Mouse (Mus musculus) neural tube, embryonic 11.5 days (tissue): ENCODE data around the gene Dntt. TPM values are rescaled to one million over a fixed set of nuclear protein-coding genes. Genes with fewer than 3 reads are reported as not detected.

Source experiments
- ATAC-seq: fragments of 200-750 bp; cut with Nextera tagmentation; 2 replicates; pipeline ENCODE4 v1.8.0; 2017; ENCODE audit warnings: moderate number of reproducible peaks, mild to moderate bottlenecking, moderate TSS enrichment, moderate library complexity; ENCODE audit not compliant: insufficient read depth, low FRiP score, low TSS enrichment
- DNase-seq: peaks from one replicate; pipeline ENCODE4 v3.0.0-alpha.2; 2015; ENCODE audit warnings: low spot score
- H3K27ac ChIP-seq: fragments of 300-500 bp; sonication (generic); 2 replicates; pipeline ENCODE4 v1.5.1; 2014; ENCODE audit warnings: low read depth, mild to moderate bottlenecking, low read length
- H3K27me3 ChIP-seq: fragments of 300-500 bp; sonication (generic); 2 replicates; pipeline ENCODE4 v1.6.1; 2014; ENCODE audit warnings: mild to moderate bottlenecking, low read length, mixed read lengths; ENCODE audit not compliant: control insufficient read depth, insufficient read depth
- H3K36me3 ChIP-seq: fragments of 300-500 bp; sonication (generic); 2 replicates; pipeline ENCODE4 v1.6.1; 2014; ENCODE audit warnings: mild to moderate bottlenecking, low read length, moderate library complexity, mixed read lengths; ENCODE audit not compliant: control insufficient read depth, insufficient read depth
- H3K4me1 ChIP-seq: fragments of 300-500 bp; sonication (generic); 2 replicates; pipeline ENCODE4 v1.6.1; 2014; ENCODE audit warnings: low read length, mixed read lengths; ENCODE audit not compliant: control insufficient read depth, insufficient read depth
- H3K4me2 ChIP-seq: fragments of 300-500 bp; sonication (generic); 2 replicates; pipeline ENCODE4 v1.6.1; 2014; ENCODE audit warnings: low read depth, mild to moderate bottlenecking, moderate library complexity
- H3K4me3 ChIP-seq: fragments of 300-500 bp; sonication (generic); 2 replicates; pipeline ENCODE4 v1.5.1; 2014; ENCODE audit warnings: low read depth, low read length
- H3K9ac ChIP-seq: fragments of 300-500 bp; sonication (generic); 2 replicates; pipeline ENCODE4 v1.6.1; 2014; ENCODE audit warnings: mild to moderate bottlenecking, low read length
- H3K9me3 ChIP-seq: fragments of 300-500 bp; sonication (generic); 2 replicates; pipeline ENCODE4 v1.6.1; 2016; ENCODE audit warnings: low read length; ENCODE audit not compliant: control insufficient read depth
- WGBS: fragments of 180-500 bp; shearing (Covaris S2); extraction: QIAGEN DNeasy Blood & Tissue Kit; methylation state at CpG from one replicate; pipeline ENCODE4 v1.1.7; 2014; 5-methylcytosine and 5-hydroxymethylcytosine counted together
- polyA plus RNA-seq: library from polyadenylated mRNA; unstranded; fragments of >200 nt; fragmentation: Nextera tagmentation; extraction: Ambion mirVana; gene quantifications from 2 replicates; pipeline ENCODE4 v1.2.1, GENCODE M21; 2014

Dntt gene
- polyA plus RNA-seq: 0.17 TPM in 1 of 2 replicates, not detected in the other

DNA sequence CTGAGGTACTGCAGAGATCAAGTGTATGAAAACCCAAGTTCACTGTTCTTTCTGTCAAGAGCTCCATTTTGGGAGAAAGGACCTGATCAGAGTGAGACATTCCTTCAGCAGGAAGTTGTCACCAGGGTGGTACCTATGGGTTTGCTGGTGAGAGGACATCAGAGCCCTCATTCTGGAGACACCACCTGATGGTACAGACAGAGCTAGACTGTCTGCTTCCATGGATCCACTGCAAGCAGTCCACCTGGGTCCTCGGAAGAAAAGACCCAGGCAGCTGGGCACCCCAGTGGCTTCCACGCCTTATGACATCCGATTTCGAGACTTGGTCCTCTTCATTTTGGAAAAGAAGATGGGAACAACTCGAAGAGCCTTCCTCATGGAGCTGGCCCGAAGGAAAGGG is at the start of gene Dntt:
TSS of gene Dntt (plus strand) at position 57 of the 400 bp plus-strand sequence.
- no peak within 1 kb of the TSS for H3K9ac ChIP-seq
- DNase-seq (no peak), ATAC-seq (no peak)
- no peak within 1 kb of the TSS for H3K4me2 ChIP-seq
- H3K36me3 ChIP-seq: no peaks in the 10 kb centered on the region
- WGBS: 86% methylated on average over 6 of the region's 6 CpGs
- H3K4me1 ChIP-seq: no peaks in the 10 kb centered on the region
- H3K9me3 ChIP-seq: no peaks in the 10 kb centered on the region
- no peak within 1 kb of the TSS for H3K27ac ChIP-seq
- no peaks in the 10 kb centered on the region for H3K27me3 ChIP-seq
- H3K4me3 ChIP-seq: no peak within 1 kb of the TSS

GRCm38 (mm10) chr19:40980671-40981070 is 48.4 kb upstream of the Dntt start:
- H3K36me3 ChIP-seq: no peaks in the 10 kb centered on the region
- no peak overlapping the region for H3K27ac ChIP-seq
- WGBS: 81% methylated on average over 5 of the region's 5 CpGs
- DNase-seq (no peak), ATAC-seq (no peak)
- no peaks in the 10 kb centered on the region for H3K4me1 ChIP-seq
- H3K9me3 ChIP-seq: no peaks in the 10 kb centered on the region
- H3K4me2 ChIP-seq: no peak overlapping the region
- no peaks in the 10 kb centered on the region for H3K27me3 ChIP-seq
- H3K9ac ChIP-seq: no peak overlapping the region
- no peak overlapping the region for H3K4me3 ChIP-seq

DNA sequence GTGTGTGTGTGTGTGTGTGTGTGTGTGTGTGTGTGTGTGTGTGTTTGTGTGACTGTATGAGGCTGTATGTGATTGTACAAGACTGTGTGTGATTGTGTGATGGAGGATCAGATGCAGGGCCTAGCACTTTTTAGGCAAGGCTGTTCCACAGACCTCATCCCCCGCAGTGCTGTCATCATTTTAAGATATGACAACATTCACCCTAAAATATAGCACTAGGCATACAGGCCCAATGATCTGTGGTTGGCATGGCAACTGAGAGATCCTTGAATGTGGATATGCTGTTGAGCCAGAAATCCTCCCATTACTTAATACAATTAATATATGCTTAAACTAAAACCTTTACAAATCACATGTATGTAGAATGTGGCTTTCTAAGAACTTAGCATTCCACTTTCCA is 44.5 kb upstream of the Dntt start:
- no peak for ATAC-seq
- Histone ChIP-seq H3K4me2 (no peak overlapping the region), H3K4me3 (no peak overlapping the region), H3K27me3 (no peaks in the 10 kb centered on the region), H3K36me3 (no peaks in the 10 kb centered on the region), H3K27ac (no peak overlapping the region), H3K9ac (no peak overlapping the region), H3K4me1 (no peaks in the 10 kb centered on the region), H3K9me3 (no peaks in the 10 kb centered on the region)
- DNase-seq: no peak
- 85% methylated on average over 1 of the region's 1 CpGs for WGBS

- no peaks in the 10 kb centered on the region for H3K9me3 ChIP-seq
- H3K4me1 ChIP-seq: no peaks in the 10 kb centered on the region
- DNase-seq: no peak
- no peak overlapping the region for H3K4me3 ChIP-seq
- H3K27ac ChIP-seq: no peak overlapping the region
- no peak for ATAC-seq
- 83% methylated on average over 5 of the region's 5 CpGs for WGBS
- H3K9ac ChIP-seq: no peak overlapping the region
- no peaks in the 10 kb centered on the region for H3K36me3 ChIP-seq
- H3K4me2 ChIP-seq: no peak overlapping the region
- no peaks in the 10 kb centered on the region for H3K27me3 ChIP-seq
These were observed 40.2 kb upstream of the Dntt start for GRCm38 (mm10) chr19:40988856-40989255.

- H3K9ac ChIP-seq: no peak overlapping the region
- no peak overlapping the region for H3K27ac ChIP-seq
- ATAC-seq: no peak
- no peaks in the 10 kb centered on the region for H3K36me3 ChIP-seq
- H3K27me3 ChIP-seq: no peaks in the 10 kb centered on the region
- WGBS: 85% methylated on average over 9 of the region's 9 CpGs
- H3K4me2 ChIP-seq: no peak overlapping the region
- H3K4me3 ChIP-seq: no peak overlapping the region
- no peaks in the 10 kb centered on the region for H3K4me1 ChIP-seq
- no peaks in the 10 kb centered on the region for H3K9me3 ChIP-seq
- no peak for DNase-seq
These were observed 39.0 kb upstream of the Dntt start for GRCm38 (mm10) chr19:40989961-40990600.

GRCm38 (mm10) chr19:40990781-40991343 is 38.2 kb upstream of the Dntt start:
- Histone ChIP-seq H3K4me1 (no peaks in the 10 kb centered on the region), H3K36me3 (no peaks in the 10 kb centered on the region), H3K27me3 (no peaks in the 10 kb centered on the region), H3K4me2 (no peak overlapping the region), H3K4me3 (no peak overlapping the region), H3K9ac (no peak overlapping the region), H3K27ac (no peak overlapping the region), H3K9me3 (no peaks in the 10 kb centered on the region)
- DNase-seq: no peak
- ATAC-seq: no peak
- WGBS: 93% methylated on average over 17 of the region's 17 CpGs

- no peak overlapping the region for H3K4me2 ChIP-seq
- ATAC-seq: no peak
These were observed 37.4 kb upstream of the Dntt start for GRCm38 (mm10) chr19:40991626-40992025.

GRCm38 (mm10) chr19:40992096-40992495 is 37.0 kb upstream of the Dntt start:
- Histone ChIP-seq H3K27me3 (no peaks in the 10 kb centered on the region), H3K4me3 (no peak overlapping the region), H3K9me3 (no peaks in the 10 kb centered on the region), H3K9ac (no peak overlapping the region), H3K27ac (no peak overlapping the region), H3K4me1 (no peaks in the 10 kb centered on the region), H3K4me2 (no peak overlapping the region), H3K36me3 (no peaks in the 10 kb centered on the region)
- DNase-seq: no peak
- WGBS: 35% methylated on average over 11 of the region's 11 CpGs
- no peak for ATAC-seq

More at GRCm38 (mm10) chr19:40991626-40992025, 37.4 kb upstream of the Dntt start:
- no peaks in the 10 kb centered on the region for H3K9me3 ChIP-seq
- no peak overlapping the region for H3K4me3 ChIP-seq
- H3K27me3 ChIP-seq: no peaks in the 10 kb centered on the region
- no peaks in the 10 kb centered on the region for H3K36me3 ChIP-seq
- DNase-seq: no peak
- WGBS: 70% methylated on average over 6 of the region's 7 CpGs
- H3K4me1 ChIP-seq: no peaks in the 10 kb centered on the region
- no peak overlapping the region for H3K9ac ChIP-seq
- H3K27ac ChIP-seq: no peak overlapping the region

- WGBS: 51% methylated on average over 8 of the region's 8 CpGs
- Histone ChIP-seq H3K4me3 (no peak overlapping the region), H3K4me1 (no peaks in the 10 kb centered on the region), H3K27me3 (no peaks in the 10 kb centered on the region), H3K4me2 (no peak overlapping the region), H3K36me3 (no peaks in the 10 kb centered on the region), H3K27ac (no peak overlapping the region), H3K9ac (no peak overlapping the region), H3K9me3 (no peaks in the 10 kb centered on the region)
- ATAC-seq (no peak), DNase-seq (no peak)
These were observed 36.5 kb upstream of the Dntt start for GRCm38 (mm10) chr19:40992517-40993044.
